Mouse (Mus musculus): ENCODE results near the gene Aar2.
A peak's percentile ranks its signal among the peaks of the same experiment; 100 is the strongest.

Aar2 gene

GRCm38 (mm10) chr2:156568647-156569046 lies 21.3 kb downstream of the Aar2 start:
- no peak for DNase-seq (ENCODE audit: low read depth, low spot score)

- DNase-seq (ENCODE audit: low read depth, low spot score): no peak
These were observed 21.9 kb downstream of the Aar2 start for GRCm38 (mm10) chr2:156569261-156569660.

- no peak for DNase-seq (ENCODE audit: low read depth, low spot score)
These were observed 24.1 kb downstream of the Aar2 start for GRCm38 (mm10) chr2:156571521-156571920.

GRCm38 (mm10) chr2:156576850-156577587 lies 29.6 kb downstream of the Aar2 start:
- no peak for DNase-seq (ENCODE audit: low read depth, low spot score)

GRCm38 (mm10) chr2:156580507-156580906 lies 33.1 kb downstream of the Aar2 start:
- no peak for DNase-seq (ENCODE audit: low read depth, low spot score)

- no peak for DNase-seq (ENCODE audit: low read depth, low spot score)
These were observed 33.9 kb downstream of the Aar2 start for GRCm38 (mm10) chr2:156581244-156581643.

GRCm38 (mm10) chr2:156582887-156583286 lies 35.5 kb downstream of the Aar2 start:
- DNase-seq (ENCODE audit: low read depth, low spot score): no peak

- DNase-seq (ENCODE audit: low read depth, low spot score): no peak
These were observed 36.9 kb downstream of the Aar2 start for GRCm38 (mm10) chr2:156584154-156584796.

- DNase-seq (ENCODE audit: low read depth, low spot score): peak; percentile 18
These were observed 37.5 kb downstream of the Aar2 start for GRCm38 (mm10) chr2:156584797-156585471.

- no peak for DNase-seq (ENCODE audit: low read depth, low spot score)
These were observed 42.1 kb downstream of the Aar2 start for GRCm38 (mm10) chr2:156589481-156589880.

GRCm38 (mm10) chr2:156594987-156595490 lies 47.7 kb downstream of the Aar2 start:
- DNase-seq (ENCODE audit: low read depth, low spot score): no peak

- no peak for DNase-seq (ENCODE audit: low read depth, low spot score)
These were observed 55.2 kb downstream of the Aar2 start for GRCm38 (mm10) chr2:156602581-156602980.

GRCm38 (mm10) chr2:156603671-156604070 lies 56.3 kb downstream of the Aar2 start:
- DNase-seq (ENCODE audit: low read depth, low spot score): no peak

- DNase-seq (ENCODE audit: low read depth, low spot score): no peak
These were observed 57.8 kb downstream of the Aar2 start for GRCm38 (mm10) chr2:156605144-156605543.

GRCm38 (mm10) chr2:156605971-156606370 lies 58.6 kb downstream of the Aar2 start:
- DNase-seq (ENCODE audit: low read depth, low spot score): no peak

- peak; percentile 28 for DNase-seq (ENCODE audit: low read depth, low spot score)
These were observed 65.7 kb downstream of the Aar2 start for GRCm38 (mm10) chr2:156613081-156613540.

GRCm38 (mm10) chr2:156613541-156614257 lies 66.3 kb downstream of the Aar2 start, which contains the start of gene Dlgap4:
Dlgap4 (plus strand) TSS chr2:156613705.
- no peak for DNase-seq (ENCODE audit: low read depth, low spot score)

GRCm38 (mm10) chr2:156614258-156614556 lies 66.8 kb downstream of the Aar2 start:
- no peak for DNase-seq (ENCODE audit: low read depth, low spot score)

GRCm38 (mm10) chr2:156614661-156615654 lies 67.6 kb downstream of the Aar2 start:
- DNase-seq (ENCODE audit: low read depth, low spot score): no peak

GRCm38 (mm10) chr2:156616513-156616912 lies 69.1 kb downstream of the Aar2 start:
- no peak for DNase-seq (ENCODE audit: low read depth, low spot score)

GRCm38 (mm10) chr2:156617536-156617935 lies 70.2 kb downstream of the Aar2 start:
- no peak for DNase-seq (ENCODE audit: low read depth, low spot score)

Data from brain, embryonic 18.5 days (tissue).